Mouse (Mus musculus) stomach, embryonic 15.5 days (tissue): Measurements from ENCODE around the gene Acads. TPM values are rescaled to one million over a fixed set of nuclear protein-coding genes. Genes with fewer than 3 reads are reported as not detected.

Experiments
- ATAC-seq: fragments of 200-750 bp; cut with Nextera tagmentation; 2 replicates; pipeline ENCODE4 v1.8.0; 2017; ENCODE audit warnings: low read depth, moderate number of reproducible peaks, moderate TSS enrichment; ENCODE audit not compliant: insufficient read depth, low FRiP score
- H3K27ac ChIP-seq: fragments of 300-500 bp; sonication (generic); 2 replicates; pipeline ENCODE4 v1.5.1; 2015; ENCODE audit warnings: mild to moderate bottlenecking, inconsistent platforms
- H3K27me3 ChIP-seq: fragments of 300-500 bp; sonication (generic); replicated peaks from 2 replicates; pipeline ENCODE4 v1.6.1; 2015; ENCODE audit warnings: inconsistent platforms
- H3K36me3 ChIP-seq: fragments of 300-500 bp; sonication (generic); 2 replicates; pipeline ENCODE4 v1.6.1; 2015; ENCODE audit warnings: inconsistent platforms
- H3K4me1 ChIP-seq: fragments of 300-500 bp; sonication (generic); 2 replicates; pipeline ENCODE4 v1.6.1; 2015; ENCODE audit warnings: inconsistent platforms
- H3K4me2 ChIP-seq: fragments of 300-500 bp; sonication (generic); 2 replicates; pipeline ENCODE4 v1.6.1; 2015; ENCODE audit warnings: mild to moderate bottlenecking, inconsistent platforms
- H3K4me3 ChIP-seq: fragments of 300-500 bp; sonication (generic); replicated peaks from 2 replicates; pipeline ENCODE4 v1.5.1; 2015; ENCODE audit warnings: inconsistent platforms
- H3K9ac ChIP-seq: fragments of 300-500 bp; sonication (generic); 2 replicates; pipeline ENCODE4 v1.6.1; 2015; ENCODE audit warnings: inconsistent platforms
- H3K9me3 ChIP-seq: fragments of 300-500 bp; sonication (generic); 2 replicates; pipeline ENCODE4 v1.6.1; 2016; ENCODE audit warnings: inconsistent platforms
- WGBS: fragments of 180-500 bp; shearing (Covaris S2); methylation state at CpG from one replicate; pipeline ENCODE4 v1.1.7; 2015; 5-methylcytosine and 5-hydroxymethylcytosine counted together
- polyA plus RNA-seq: library from polyadenylated mRNA; unstranded; fragments of >200 nt; fragmentation: Nextera tagmentation; extraction: Ambion mirVana; gene quantifications from 2 replicates; pipeline ENCODE4 v1.2.1, GENCODE M21; 2015

The Acads gene
- polyA plus RNA-seq, 1 experiment from 2014 or later, result 64.1 TPM

GRCm38 (mm10) chr5:115132465-115132864 lies 13.3 kb upstream of the Acads start:
- Histone ChIP-seq H3K9ac (0 out of 2 replicates have a peak overlapping the region, but pooled peaks have one; percentile 6), H3K27ac (no peak overlapping the region), H3K36me3 (0 out of 2 replicates have a peak, but pooled peaks cover 6% of the 10 kb centered on the region), H3K4me1 (peaks cover 14% of the 10 kb centered on the region), H3K9me3 (no peaks in the 10 kb centered on the region), H3K4me3 (no peak overlapping the region), H3K4me2 (no peak overlapping the region), H3K27me3 (no peaks in the 10 kb centered on the region)
- 89% methylated on average over 8 of the region's 8 CpGs for WGBS
- no peak for ATAC-seq

- peaks cover 18% of the 10 kb centered on the region for H3K36me3 ChIP-seq
- WGBS, result 89% methylated on average over 6 of the region's 6 CpGs
These were observed 10.2 kb upstream of the Acads start for GRCm38 (mm10) chr5:115129328-115129727.

GRCm38 (mm10) chr5:115127421-115128179 lies 8.5 kb upstream of the Acads start:
- Histone ChIP-seq H3K36me3 (peaks cover 22% of the 10 kb centered on the region), H3K4me1 (0 out of 2 replicates have a peak, but pooled peaks cover 5% of the 10 kb centered on the region), H3K4me3 (no peak overlapping the region), H3K27me3 (no peaks in the 10 kb centered on the region), H3K4me2 (no peak overlapping the region), H3K9me3 (no peaks in the 10 kb centered on the region), H3K9ac (no peak overlapping the region), H3K27ac (no peak overlapping the region)
- WGBS, result 91% methylated on average over 22 of the region's 22 CpGs
- no peak for ATAC-seq

More at GRCm38 (mm10) chr5:115129328-115129727, 10.2 kb upstream of the Acads start:
- no peak for ATAC-seq
- peaks cover 18% of the 10 kb centered on the region for H3K4me1 ChIP-seq
- no peaks in the 10 kb centered on the region for H3K9me3 ChIP-seq
- no peak overlapping the region for H3K9ac ChIP-seq
- H3K4me3 ChIP-seq, result no peak overlapping the region
- H3K4me2 ChIP-seq, result no peak overlapping the region
- no peak overlapping the region for H3K27ac ChIP-seq
- H3K27me3 ChIP-seq, result no peaks in the 10 kb centered on the region

GRCm38 (mm10) chr5:115126578-115127312 lies 7.6 kb upstream of the Acads start:
- Histone ChIP-seq H3K36me3 (peaks cover 22% of the 10 kb centered on the region), H3K9ac (no peak overlapping the region), H3K4me3 (no peak overlapping the region), H3K27me3 (no peaks in the 10 kb centered on the region), H3K27ac (no peak overlapping the region), H3K4me2 (no peak overlapping the region), H3K9me3 (no peaks in the 10 kb centered on the region), H3K4me1 (0 out of 2 replicates have a peak, but pooled peaks cover 5% of the 10 kb centered on the region)
- no peak for ATAC-seq
- 90% methylated on average over 28 of the region's 28 CpGs for WGBS

GRCm38 (mm10) chr5:115125211-115125871 lies 6.2 kb upstream of the Acads start:
- Histone ChIP-seq H3K27me3 (no peaks in the 10 kb centered on the region), H3K27ac (no peak overlapping the region), H3K9me3 (no peaks in the 10 kb centered on the region), H3K4me3 (no peak overlapping the region), H3K9ac (no peak overlapping the region), H3K4me1 (0 out of 2 replicates have a peak, but pooled peaks cover 5% of the 10 kb centered on the region), H3K36me3 (peaks cover 22% of the 10 kb centered on the region), H3K4me2 (peak overlapping the region; percentile 29; the same call in 1 of the 2 replicates)
- ATAC-seq, result peak; percentile 69; the same call in 1 of the 2 replicates
- 22% methylated on average over 24 of the region's 24 CpGs for WGBS

GRCm38 (mm10) chr5:115124690-115125089 lies 5.5 kb upstream of the Acads start:
- Histone ChIP-seq H3K4me2 (no peak overlapping the region), H3K9me3 (no peaks in the 10 kb centered on the region), H3K36me3 (peaks cover 22% of the 10 kb centered on the region), H3K4me3 (no peak overlapping the region), H3K27ac (no peak overlapping the region), H3K4me1 (peaks cover 5% of the 10 kb centered on the region; the same call in 1 of the 2 replicates), H3K27me3 (no peaks in the 10 kb centered on the region), H3K9ac (no peak overlapping the region)
- no peak for ATAC-seq
- WGBS, result 89% methylated on average over 6 of the region's 6 CpGs

- 77% methylated on average over 5 of the region's 5 CpGs for WGBS
- Histone ChIP-seq H3K36me3 (peaks cover 23% of the 10 kb centered on the region), H3K27ac (no peak overlapping the region), H3K27me3 (no peaks in the 10 kb centered on the region), H3K4me3 (no peak overlapping the region), H3K9ac (no peak overlapping the region), H3K4me1 (peaks cover 8% of the 10 kb centered on the region; the same call in 1 of the 2 replicates), H3K4me2 (no peak overlapping the region), H3K9me3 (no peaks in the 10 kb centered on the region)
- ATAC-seq, result no peak
These were observed 1.8 kb upstream of the Acads start for GRCm38 (mm10) chr5:115120978-115121377.

- Histone ChIP-seq H3K27ac (no peak overlapping the region), H3K27me3 (no peaks in the 10 kb centered on the region), H3K4me3 (no peak overlapping the region), H3K4me2 (no peak overlapping the region), H3K9ac (no peak overlapping the region), H3K4me1 (peaks cover 3% of the 10 kb centered on the region; the same call in 1 of the 2 replicates), H3K9me3 (no peaks in the 10 kb centered on the region), H3K36me3 (peaks cover 14% of the 10 kb centered on the region)
- ATAC-seq, result no peak
- 82% methylated on average over 13 of the region's 13 CpGs for WGBS
These were observed 1.7 kb downstream of the Acads start for GRCm38 (mm10) chr5:115117467-115117866.

- peaks cover 3% of the 10 kb centered on the region; the same call in 1 of the 2 replicates for H3K4me1 ChIP-seq
- no peak overlapping the region for H3K4me2 ChIP-seq
- peaks cover 14% of the 10 kb centered on the region for H3K36me3 ChIP-seq
- no peak overlapping the region for H3K27ac ChIP-seq
- H3K9ac ChIP-seq, result no peak overlapping the region
- H3K4me3 ChIP-seq, result no peak overlapping the region
- H3K27me3 ChIP-seq, result no peaks in the 10 kb centered on the region
- H3K9me3 ChIP-seq, result no peaks in the 10 kb centered on the region
- ATAC-seq, result no peak
- WGBS, result 80% methylated on average over 3 of the region's 3 CpGs
These were observed 2.7 kb downstream of the Acads start for GRCm38 (mm10) chr5:115116426-115116825.

- Histone ChIP-seq H3K9me3 (no peaks in the 10 kb centered on the region), H3K4me1 (peaks cover under 1% of the 10 kb centered on the region; the same call in 1 of the 2 replicates), H3K27me3 (no peaks in the 10 kb centered on the region), H3K36me3 (peaks cover 19% of the 10 kb centered on the region), H3K9ac (no peak overlapping the region), H3K4me3 (no peak overlapping the region), H3K4me2 (no peak overlapping the region), H3K27ac (no peak overlapping the region)
- 92% methylated on average over 8 of the region's 8 CpGs for WGBS
- ATAC-seq, result no peak
These were observed 4.6 kb downstream of the Acads start for GRCm38 (mm10) chr5:115114501-115114900.

GRCm38 (mm10) chr5:115113244-115113643 lies 5.9 kb downstream of the Acads start:
- ATAC-seq, result no peak
- WGBS, result 95% methylated on average over 12 of the region's 12 CpGs
- Histone ChIP-seq H3K9ac (no peak overlapping the region), H3K4me3 (no peak overlapping the region), H3K4me2 (no peak overlapping the region), H3K36me3 (peaks cover 19% of the 10 kb centered on the region), H3K4me1 (no peaks in the 10 kb centered on the region), H3K9me3 (no peaks in the 10 kb centered on the region), H3K27ac (no peak overlapping the region), H3K27me3 (no peaks in the 10 kb centered on the region)
